Mouse (Mus musculus) spleen, postnatal 14 days (tissue): Measurements from ENCODE around the gene Nfib.

Experiments
- DNase-seq, 2 experiments: peaks; one replicate each; pipeline ENCODE4 v3.0.0; 2021 to 2022; ENCODE audit warnings: low spot score in 2 of 2

The Nfib gene

GRCm38 (mm10) chr4:82499238-82499637, 206.3 kb downstream of the Nfib start:
- DNase-seq: no peak

GRCm38 (mm10) chr4:82497671-82498631, 207.6 kb downstream of the Nfib start:
- no peak for DNase-seq

- DNase-seq: no peak
Measured at GRCm38 (mm10) chr4:82497141-82497566, 208.4 kb downstream of the Nfib start.

- no peak for DNase-seq
Measured at GRCm38 (mm10) chr4:82496383-82496782, 209.2 kb downstream of the Nfib start.

GRCm38 (mm10) chr4:82495605-82496004, 209.9 kb downstream of the Nfib start:
- DNase-seq: no peak

- no peak for DNase-seq
Measured at GRCm38 (mm10) chr4:82494829-82495228, 210.7 kb downstream of the Nfib start.

- DNase-seq: no peak
Measured at GRCm38 (mm10) chr4:82494424-82494823, 211.1 kb downstream of the Nfib start.

- no peak for DNase-seq
Measured at GRCm38 (mm10) chr4:82493865-82494264, 211.7 kb downstream of the Nfib start.

- DNase-seq: no peak
Measured at GRCm38 (mm10) chr4:82493363-82493762, 212.2 kb downstream of the Nfib start.

- DNase-seq: no peak
Measured at GRCm38 (mm10) chr4:82492737-82493136, 212.8 kb downstream of the Nfib start.

GRCm38 (mm10) chr4:82489939-82490338, 215.6 kb downstream of the Nfib start:
- DNase-seq: no peak

- DNase-seq: no peak
Measured at GRCm38 (mm10) chr4:82485910-82486309, 219.6 kb downstream of the Nfib start.

GRCm38 (mm10) chr4:82483871-82484270, 221.7 kb downstream of the Nfib start:
- no peak for DNase-seq

GRCm38 (mm10) chr4:82483298-82483697, 222.3 kb downstream of the Nfib start:
- no peak for DNase-seq

GRCm38 (mm10) chr4:82480635-82481034, 224.9 kb downstream of the Nfib start:
- DNase-seq: no peak

- no peak for DNase-seq
Measured at GRCm38 (mm10) chr4:82479394-82479793, 226.2 kb downstream of the Nfib start.

- DNase-seq: no peak
Measured at GRCm38 (mm10) chr4:82477742-82478141, 227.8 kb downstream of the Nfib start.

GRCm38 (mm10) chr4:82476411-82476810, 229.1 kb downstream of the Nfib start:
- no peak for DNase-seq

- DNase-seq: no peak
Measured at GRCm38 (mm10) chr4:82474334-82474733, 231.2 kb downstream of the Nfib start.

- DNase-seq: no peak
Measured at GRCm38 (mm10) chr4:82470938-82471320, 234.6 kb downstream of the Nfib start.

GRCm38 (mm10) chr4:82470212-82470937, 235.2 kb downstream of the Nfib start:
- DNase-seq: no peak

GRCm38 (mm10) chr4:82468944-82469343, 236.6 kb downstream of the Nfib start:
- no peak for DNase-seq

- DNase-seq: no peak
Measured at GRCm38 (mm10) chr4:82466717-82467116, 238.8 kb downstream of the Nfib start.
